Mouse (Mus musculus): ENCODE measurements around the gene Ankrd50.

DNA sequence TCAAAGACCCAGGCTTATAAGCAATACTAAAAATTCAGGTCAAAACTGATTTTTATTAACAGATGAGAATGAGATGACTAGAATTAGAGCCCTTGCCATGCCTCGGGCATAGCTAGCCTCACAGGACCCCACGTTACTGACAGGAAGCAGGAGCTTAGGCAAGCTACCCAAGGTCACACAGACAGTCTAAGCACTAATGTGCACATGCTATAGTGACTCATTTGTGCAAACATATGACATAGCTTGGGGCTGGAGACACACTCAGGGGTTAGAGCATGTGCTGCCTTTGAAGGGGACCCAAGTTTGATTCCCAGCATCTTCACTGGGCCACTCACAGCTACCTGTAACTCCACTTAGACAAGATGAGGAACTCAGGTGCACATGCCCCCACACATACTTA, 22.9 kb downstream of the Ankrd50 start:
- no peak for TF ChIP-seq CTCF (IDR thresholded peaks at IDR 0.05)
- TF ChIP-seq POLR2A (IDR thresholded peaks at IDR 0.05; ENCODE audit: insufficient read depth, low read depth, low read length) = no peak
